Mouse (Mus musculus): ENCODE data around the gene Srgap1. TPM values are rescaled to one million over a fixed set of nuclear protein-coding genes. Genes with fewer than 3 reads are reported as not detected.

The Srgap1 gene
- polyA plus RNA-seq, 1 experiment from 2014 or later: 9.3 TPM

DNA sequence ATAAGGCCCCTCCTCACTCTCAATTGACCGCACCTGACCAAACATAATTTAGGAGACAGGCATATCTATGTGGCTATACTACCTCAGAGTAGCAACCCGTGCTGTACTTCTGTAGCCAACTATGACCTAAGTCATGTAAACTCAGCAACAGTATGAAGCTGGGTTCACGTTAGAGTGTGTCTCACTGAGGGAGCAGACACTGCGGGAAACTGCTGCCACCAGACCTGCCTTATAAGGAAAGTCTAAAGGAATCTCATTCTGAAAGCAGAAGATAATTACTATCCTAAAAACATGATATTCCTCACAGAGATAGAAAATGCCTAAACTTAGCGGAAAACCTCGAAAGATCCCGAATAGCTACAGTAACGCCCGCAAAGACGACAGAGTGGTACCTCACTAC, 62.2 kb downstream of the Srgap1 start:
- Histone ChIP-seq H3K9me3 (ENCODE audit: control insufficient read depth, low read length) (no peaks in the 10 kb centered on the region), H3K9ac (ENCODE audit: low read length) (no peak overlapping the region), H3K27me3 (ENCODE audit: control insufficient read depth, insufficient read depth, low read length) (no peaks in the 10 kb centered on the region), H3K4me1 (ENCODE audit: control insufficient read depth in 2 of 2, insufficient read depth in 2 of 2, low read length in 2 of 2) (peaks cover 8 to 9% of the 10 kb centered on the region in 2 experiments; a peak in 2 of 4 replicates), H3K4me2 (ENCODE audit: low read length) (no peak overlapping the region), H3K36me3 (ENCODE audit: control insufficient read depth, insufficient read depth, low read length) (no peaks in the 10 kb centered on the region), H3K27ac (replicated peaks in 1 of 2; ENCODE audit: control insufficient read depth in 1 of 2, insufficient read depth in 1 of 2, low read depth in 2 of 2, low read length in 2 of 2) (no peak overlapping the region), H3K4me3 (ENCODE audit: control insufficient read depth in 1 of 2, insufficient read depth in 1 of 2, low read depth in 1 of 2, low read length in 2 of 2) (no peak overlapping the region)
- no peak for ATAC-seq (ENCODE audit: insufficient number of reproducible peaks, insufficient read depth, low FRiP score, low read depth)
- 78% methylated on average over 10 of the region's 10 CpGs for WGBS

DNA sequence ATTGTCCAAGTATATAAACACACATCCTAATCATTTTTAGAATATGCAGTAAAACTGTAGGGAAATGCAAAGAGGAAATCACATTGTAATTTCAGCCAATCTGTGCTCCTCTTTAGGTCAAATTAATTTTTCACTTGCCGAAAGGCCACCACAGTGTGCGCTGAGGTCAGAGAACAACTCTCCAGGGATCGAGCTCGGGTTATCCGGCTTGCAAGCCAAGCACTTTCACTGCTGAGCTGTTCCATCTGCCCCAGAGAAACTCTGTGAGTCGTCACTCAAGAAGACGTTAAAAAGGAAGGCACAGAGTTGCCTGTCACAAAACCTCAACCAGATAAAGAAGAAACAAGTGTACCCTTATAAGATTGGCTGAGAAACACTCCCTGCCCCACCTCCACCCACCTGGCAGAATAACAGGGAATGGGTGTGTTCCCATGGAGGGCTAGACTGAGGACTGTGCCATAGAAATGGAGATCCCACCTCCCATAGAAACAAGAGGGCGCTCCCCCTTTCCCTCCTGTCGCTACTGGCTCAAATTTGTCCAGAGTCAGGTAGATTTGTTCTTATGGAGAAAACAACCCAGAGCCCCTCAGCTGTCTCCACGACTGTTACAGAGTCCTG, 63.0 kb downstream of the Srgap1 start:
- Histone ChIP-seq H3K9ac (ENCODE audit: low read length) (no peak overlapping the region), H3K4me2 (ENCODE audit: low read length) (no peak overlapping the region), H3K36me3 (ENCODE audit: control insufficient read depth, insufficient read depth, low read length) (no peaks in the 10 kb centered on the region), H3K27me3 (ENCODE audit: control insufficient read depth, insufficient read depth, low read length) (no peaks in the 10 kb centered on the region), H3K27ac (replicated peaks in 1 of 2; ENCODE audit: control insufficient read depth in 1 of 2, insufficient read depth in 1 of 2, low read depth in 2 of 2, low read length in 2 of 2) (no peak overlapping the region), H3K4me3 (ENCODE audit: control insufficient read depth in 1 of 2, insufficient read depth in 1 of 2, low read depth in 1 of 2, low read length in 2 of 2) (no peak overlapping the region), H3K4me1 (ENCODE audit: control insufficient read depth in 2 of 2, insufficient read depth in 2 of 2, low read length in 2 of 2) (peaks cover 8 to 9% of the 10 kb centered on the region in 2 experiments; a peak in 2 of 4 replicates), H3K9me3 (ENCODE audit: control insufficient read depth, low read length) (no peaks in the 10 kb centered on the region)
- ATAC-seq (ENCODE audit: insufficient number of reproducible peaks, insufficient read depth, low FRiP score, low read depth): no peak
- WGBS: 37% methylated on average over 10 of the region's 10 CpGs

DNA sequence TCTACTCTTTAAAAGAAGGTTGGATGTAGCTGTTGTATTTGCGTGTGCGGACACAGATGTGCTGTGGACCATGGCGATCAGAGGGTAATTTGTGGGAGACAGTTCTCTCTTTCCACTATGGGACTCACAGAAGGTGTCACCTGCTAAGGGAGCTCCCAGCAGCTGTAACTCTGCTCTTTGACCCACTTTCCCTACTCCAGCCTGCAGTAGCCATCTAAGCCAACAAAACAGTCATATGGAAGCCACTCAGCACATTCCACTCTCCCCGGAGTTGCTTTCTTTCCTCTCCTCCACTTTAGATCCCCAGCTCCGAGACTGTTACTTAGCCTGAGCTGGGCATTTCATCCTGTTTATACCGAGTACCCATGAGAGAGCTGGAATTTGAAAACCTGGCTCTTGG, 71.8 kb downstream of the Srgap1 start:
- 81% methylated on average over 6 of the region's 6 CpGs for WGBS
- no peak for ATAC-seq (ENCODE audit: insufficient number of reproducible peaks, insufficient read depth, low FRiP score, low read depth)
- H3K36me3 ChIP-seq (ENCODE audit: control insufficient read depth, insufficient read depth, low read length): no peaks in the 10 kb centered on the region

DNA sequence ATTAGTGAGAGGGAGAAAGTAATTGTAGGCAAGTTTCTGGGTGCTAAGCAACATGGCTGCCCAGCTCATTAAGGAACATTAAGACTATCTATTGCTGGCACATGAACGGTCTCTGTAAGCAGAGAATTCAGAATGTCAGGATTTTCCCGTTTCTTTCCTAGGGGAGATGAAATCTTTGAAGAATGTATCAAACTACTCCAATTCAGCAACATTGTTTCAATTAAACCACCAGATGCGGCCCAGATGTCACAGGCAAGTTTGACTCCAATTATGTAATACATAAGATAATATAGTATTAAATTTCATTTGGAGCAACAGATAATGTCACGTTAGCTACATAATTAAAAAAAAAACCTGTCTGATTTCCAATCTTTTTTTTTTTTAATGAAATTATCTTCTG, 72.5 kb downstream of the Srgap1 start:
- Histone ChIP-seq H3K27ac (replicated peaks in 1 of 2; ENCODE audit: control insufficient read depth in 1 of 2, insufficient read depth in 1 of 2, low read depth in 2 of 2, low read length in 2 of 2) (no peak overlapping the region), H3K4me3 (ENCODE audit: control insufficient read depth in 1 of 2, insufficient read depth in 1 of 2, low read depth in 1 of 2, low read length in 2 of 2) (no peak overlapping the region), H3K27me3 (ENCODE audit: control insufficient read depth, insufficient read depth, low read length) (no peaks in the 10 kb centered on the region), H3K4me2 (ENCODE audit: low read length) (no peak overlapping the region), H3K4me1 (ENCODE audit: control insufficient read depth in 2 of 2, insufficient read depth in 2 of 2, low read length in 2 of 2) (peaks cover 5 to 12% of the 10 kb centered on the region in 2 experiments; a peak in 3 of 4 replicates), H3K9me3 (ENCODE audit: control insufficient read depth, low read length) (no peaks in the 10 kb centered on the region), H3K9ac (ENCODE audit: low read length) (no peak overlapping the region), H3K36me3 (ENCODE audit: control insufficient read depth, insufficient read depth, low read length) (no peaks in the 10 kb centered on the region)
- no peak for ATAC-seq (ENCODE audit: insufficient number of reproducible peaks, insufficient read depth, low FRiP score, low read depth)
- 85% methylated on average over 4 of the region's 4 CpGs for WGBS

More for the DNA sequence above, 71.8 kb downstream of the Srgap1 start:
- Histone ChIP-seq H3K4me1 (ENCODE audit: control insufficient read depth in 2 of 2, insufficient read depth in 2 of 2, low read length in 2 of 2) (peaks cover 5 to 12% of the 10 kb centered on the region in 2 experiments; a peak in 3 of 4 replicates), H3K4me3 (ENCODE audit: control insufficient read depth in 1 of 2, insufficient read depth in 1 of 2, low read depth in 1 of 2, low read length in 2 of 2) (no peak overlapping the region), H3K9ac (ENCODE audit: low read length) (no peak overlapping the region), H3K4me2 (ENCODE audit: low read length) (no peak overlapping the region), H3K27me3 (ENCODE audit: control insufficient read depth, insufficient read depth, low read length) (no peaks in the 10 kb centered on the region), H3K27ac (replicated peaks in 1 of 2; ENCODE audit: control insufficient read depth in 1 of 2, insufficient read depth in 1 of 2, low read depth in 2 of 2, low read length in 2 of 2) (no peak overlapping the region), H3K9me3 (ENCODE audit: control insufficient read depth, low read length) (no peaks in the 10 kb centered on the region)

DNA sequence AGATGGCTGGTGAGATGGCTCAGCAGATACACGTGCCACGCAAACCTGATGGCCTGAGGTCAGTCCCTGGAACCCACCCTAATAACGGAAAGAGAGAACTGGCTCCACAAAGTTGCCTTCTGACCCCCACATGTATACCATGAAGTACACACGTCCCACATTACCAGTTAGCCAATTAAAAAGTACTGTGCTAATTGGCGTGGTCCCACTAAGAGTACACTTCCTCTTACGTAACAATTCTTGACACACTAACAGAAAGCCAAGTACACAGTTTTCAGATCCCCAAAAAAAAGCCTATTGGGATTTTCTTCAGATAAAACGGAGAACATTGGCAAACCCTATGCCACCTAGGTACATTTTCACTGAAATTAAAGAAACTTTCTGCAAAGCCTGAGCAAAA, 73.8 kb downstream of the Srgap1 start:
- ATAC-seq (ENCODE audit: insufficient number of reproducible peaks, insufficient read depth, low FRiP score, low read depth): no peak
- Histone ChIP-seq H3K36me3 (ENCODE audit: control insufficient read depth, insufficient read depth, low read length) (no peaks in the 10 kb centered on the region), H3K9ac (ENCODE audit: low read length) (no peak overlapping the region), H3K27ac (replicated peaks in 1 of 2; ENCODE audit: control insufficient read depth in 1 of 2, insufficient read depth in 1 of 2, low read depth in 2 of 2, low read length in 2 of 2) (no peak overlapping the region), H3K4me3 (ENCODE audit: control insufficient read depth in 1 of 2, insufficient read depth in 1 of 2, low read depth in 1 of 2, low read length in 2 of 2) (no peak overlapping the region), H3K27me3 (ENCODE audit: control insufficient read depth, insufficient read depth, low read length) (no peaks in the 10 kb centered on the region), H3K4me2 (ENCODE audit: low read length) (no peak overlapping the region), H3K4me1 (ENCODE audit: control insufficient read depth in 2 of 2, insufficient read depth in 2 of 2, low read length in 2 of 2) (peaks cover 11 to 16% of the 10 kb centered on the region in 2 experiments), H3K9me3 (ENCODE audit: control insufficient read depth, low read length) (no peaks in the 10 kb centered on the region)
- whole genome bisulfite sequencing: 87% methylated on average over 7 of the region's 7 CpGs

DNA sequence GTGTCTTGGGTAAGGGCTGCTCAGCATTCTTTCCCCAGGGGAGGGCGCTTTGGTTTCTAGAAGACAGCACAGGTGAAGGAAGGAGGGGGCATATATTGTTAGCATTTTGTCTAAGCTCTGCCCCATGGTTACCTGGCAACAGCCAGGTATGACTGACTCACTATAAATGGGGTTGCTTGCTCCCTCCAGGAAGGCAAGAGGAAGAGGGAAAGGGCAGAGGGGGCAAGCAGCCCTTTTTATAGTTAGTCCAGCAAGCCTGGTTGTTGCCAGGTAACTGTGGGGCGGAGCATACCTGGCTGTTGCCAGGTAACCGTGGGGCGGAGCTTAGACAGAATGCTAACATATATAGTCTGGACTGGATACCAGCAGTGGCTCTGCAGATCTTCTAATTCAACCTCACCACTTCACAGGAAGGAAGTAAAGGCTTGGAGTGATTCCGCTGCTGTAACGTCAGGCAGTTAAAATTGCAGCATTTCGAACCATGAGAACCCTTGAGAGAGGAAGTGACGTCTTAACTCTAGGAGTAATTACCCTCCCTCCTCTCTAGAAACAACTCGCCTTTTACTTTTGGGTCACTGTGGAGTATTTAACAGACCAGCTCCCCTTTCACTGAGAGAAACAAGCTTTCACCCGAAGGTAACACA, 74.7 kb downstream of the Srgap1 start:
- H3K4me1 ChIP-seq (ENCODE audit: control insufficient read depth in 2 of 2, insufficient read depth in 2 of 2, low read length in 2 of 2): peaks cover 13 to 24% of the 10 kb centered on the region in 2 experiments
- no peak overlapping the region for H3K4me3 ChIP-seq (ENCODE audit: control insufficient read depth in 1 of 2, insufficient read depth in 1 of 2, low read depth in 1 of 2, low read length in 2 of 2)
- H3K9me3 ChIP-seq (ENCODE audit: control insufficient read depth, low read length): no peaks in the 10 kb centered on the region
- ATAC-seq (ENCODE audit: insufficient number of reproducible peaks, insufficient read depth, low FRiP score, low read depth): no peak
- H3K4me2 ChIP-seq (ENCODE audit: low read length): no peak overlapping the region
- H3K36me3 ChIP-seq (ENCODE audit: control insufficient read depth, insufficient read depth, low read length): no peaks in the 10 kb centered on the region
- peak overlapping the region in 1 of 2 experiments; percentile 50; a peak in 1 of 4 replicates for H3K27ac ChIP-seq (replicated peaks in 1 of 2; ENCODE audit: control insufficient read depth in 1 of 2, insufficient read depth in 1 of 2, low read depth in 2 of 2, low read length in 2 of 2)
- H3K9ac ChIP-seq (ENCODE audit: low read length): no peak overlapping the region
- H3K27me3 ChIP-seq (ENCODE audit: control insufficient read depth, insufficient read depth, low read length): no peaks in the 10 kb centered on the region
- WGBS: 78% methylated on average over 10 of the region's 10 CpGs

DNA sequence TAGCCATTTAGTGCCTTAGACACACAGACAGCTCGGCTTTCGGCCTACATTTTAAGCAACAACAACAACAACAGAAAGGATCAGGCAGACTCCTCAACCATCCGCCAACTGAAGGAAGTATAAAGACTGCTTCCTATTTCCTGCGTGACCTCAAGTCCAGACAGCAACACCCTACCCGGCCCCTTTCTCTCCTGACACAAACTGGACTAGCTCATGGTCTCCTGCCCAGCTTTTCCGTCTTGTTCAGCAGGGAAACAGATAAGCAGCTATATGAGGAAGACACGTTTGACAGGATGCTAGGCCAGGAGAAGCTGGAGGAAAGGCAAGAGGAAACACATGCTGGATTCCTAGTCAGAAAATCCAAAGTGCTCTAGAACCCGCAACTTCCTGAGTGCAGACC, 75.5 kb downstream of the Srgap1 start:
- Histone ChIP-seq H3K9me3 (ENCODE audit: control insufficient read depth, low read length) (no peaks in the 10 kb centered on the region), H3K27ac (replicated peaks in 1 of 2; ENCODE audit: control insufficient read depth in 1 of 2, insufficient read depth in 1 of 2, low read depth in 2 of 2, low read length in 2 of 2) (peak overlapping the region; percentile 0 to 50; a peak in 1 of 4 replicates), H3K9ac (ENCODE audit: low read length) (no peak overlapping the region), H3K27me3 (ENCODE audit: control insufficient read depth, insufficient read depth, low read length) (no peaks in the 10 kb centered on the region), H3K4me2 (ENCODE audit: low read length) (no peak overlapping the region), H3K36me3 (ENCODE audit: control insufficient read depth, insufficient read depth, low read length) (no peaks in the 10 kb centered on the region), H3K4me1 (ENCODE audit: control insufficient read depth in 2 of 2, insufficient read depth in 2 of 2, low read length in 2 of 2) (peaks cover 13 to 24% of the 10 kb centered on the region in 2 experiments), H3K4me3 (ENCODE audit: control insufficient read depth in 1 of 2, insufficient read depth in 1 of 2, low read depth in 1 of 2, low read length in 2 of 2) (no peak overlapping the region)
- ATAC-seq (ENCODE audit: insufficient number of reproducible peaks, insufficient read depth, low FRiP score, low read depth): 0 out of 2 replicates have a peak, but pooled peaks have one; percentile 27
- 58% methylated on average over 8 of the region's 8 CpGs for WGBS

Data from heart, embryonic 14.5 days (tissue).